Mouse (Mus musculus) layer of hippocampus, postnatal 36 days (tissue): Measurements from ENCODE around the gene Lrrc41. TPM values are rescaled to one million over a fixed set of nuclear protein-coding genes. Genes with fewer than 3 reads are reported as not detected.

Experiments used
- total RNA-seq, 2 experiments: library from RNA; stranded (reverse); gene quantifications; 2 replicates each; pipeline ENCODE4 v1.2.3; 2021

Gene Lrrc41
- total RNA-seq, 2 experiments from 2014 or later = 40.1 to 42.5 TPM

Other genes starting within 250 kb of the Lrrc41 start
- gene Mob3c, start 247.2 kb upstream of the Lrrc41 start, total RNA-seq = 1 to 10 TPM; 4.6 to 5.1 TPM
- 10 to 100 TPM; 43.0 to 45.1 TPM for gene Mknk1, start 236.1 kb upstream of the Lrrc41 start, total RNA-seq
- gene Kncn, start 190.9 kb upstream of the Lrrc41 start, total RNA-seq = under 1 TPM in 1 of 2 experiments, not detected in 1; 0.35 TPM
- not detected for gene 6430628N08Rik, start 184.6 kb upstream of the Lrrc41 start, total RNA-seq
- gene Dmbx1, start 135.3 kb upstream of the Lrrc41 start, total RNA-seq = not detected
- gene Faah, start 57.3 kb upstream of the Lrrc41 start, total RNA-seq = 100 to 1,000 TPM; 144 to 145 TPM
- 10 to 100 TPM in 1 of 2 experiments, 1 to 10 TPM in 1; 8.8 to 10.8 TPM for gene Nsun4, start 21.4 kb upstream of the Lrrc41 start, total RNA-seq
- gene Uqcrh, start 198 bp upstream of the Lrrc41 start, total RNA-seq = 100 to 1,000 TPM; 413 to 440 TPM
- gene Rad54l, start 48.4 kb downstream of the Lrrc41 start, total RNA-seq = 1 to 10 TPM in 1 of 2 experiments, under 1 TPM in 1; 0.73 to 1.0 TPM
- gene Pomgnt1, start 48.6 kb downstream of the Lrrc41 start, total RNA-seq = 10 to 100 TPM; 62.4 to 63.5 TPM
- 10 to 100 TPM; 21.8 to 23.8 TPM for gene Lurap1, start 76.1 kb downstream of the Lrrc41 start, total RNA-seq
- not detected for gene Tspan1, start 92.3 kb downstream of the Lrrc41 start, total RNA-seq
- not detected for gene 1700042G07Rik, start 98.1 kb downstream of the Lrrc41 start, total RNA-seq
- gene Gm49337, start 98.1 kb downstream of the Lrrc41 start, total RNA-seq = 1 to 10 TPM in 1 of 2 experiments, not detected in 1; 1.2 TPM
- gene Pik3r3, start 146.3 kb downstream of the Lrrc41 start, total RNA-seq = 10 to 100 TPM; 36.5 to 37.6 TPM